Mouse (Mus musculus) cerebellum, adult 2 months (tissue): ENCODE measurements around the gene Stk4.

ENCODE experiments used
- CTCF ChIP-seq: fragments of 200-500 bp; IDR thresholded peaks from 2 replicates; pipeline ENCODE4 v1.5.1; 2011; ENCODE audit warnings: low read depth, mild to moderate bottlenecking, control low read depth, low read length, moderate library complexity, borderline replicate concordance; ENCODE audit not compliant: insufficient read depth
- POLR2A ChIP-seq: fragments of 200-500 bp; IDR thresholded peaks from 2 replicates; pipeline ENCODE4 v1.6.1; 2011; ENCODE audit warnings: low read length, control low read depth, borderline replicate concordance; ENCODE audit not compliant: insufficient read depth

GRCm38 (mm10) chr2:164106287-164107035 is 36.3 kb downstream of the Stk4 start:
- TF ChIP-seq CTCF, result no peak
- no peak for TF ChIP-seq POLR2A
